23 mouse cellular contexts compared by ENCODE assay signal in genomic region chr17:79095624-79096023, GRCm38 (mm10). TPM values are rescaled to one million over a fixed set of nuclear protein-coding genes. Genes with fewer than 3 reads are reported as not detected.
DNase-seq lines count a peak whose midpoint lies in the region; ATAC-seq lines count a peak whose summit lies in the region.
"Had no signal": no experiment of that assay in that cellular context is flagged by ENCODE, and none has a peak within 500 bp of the region (broad histone marks: within the 10 kb centered on the region; RNA-seq: fewer than 3 reads in every experiment).

No protein-coding gene starts in this region.

- ATAC-seq in megakaryocyte, adult 5-6 weeks (ENCODE audit: poor library complexity, severe bottlenecking) = peak; percentile 83
- ATAC-seq in neutrophil, adult 5-6 weeks (ENCODE audit: extremely low read depth, insufficient number of reproducible peaks, low FRiP score, poor library complexity, severe bottlenecking) = peak; percentile 26; the same call in 1 of the 2 replicates
- ATAC-seq: CD4-positive, CD25-positive, alpha-beta regulatory T cell, adult 4 months; forebrain, embryonic 13.5 days; intestine, embryonic 15.5 days; midbrain, embryonic 13.5 days had no signal

- DNase-seq in B cell, adult 2 months = peak; percentile 3 to 14
- peak; percentile 29 for DNase-seq in MEL-GATA-1-ER (ENCODE audit: extremely low read depth, low read depth)
- DNase-seq in adrenal gland, postnatal 36 days = no peak
- no peak for DNase-seq in cerebellum, postnatal 14 days
- DNase-seq in layer of hippocampus, adult 11-12 months (ENCODE audit: low spot score) = no peak
- DNase-seq: adrenal gland, adult 8-10 months; cerebellum, adult 2 months; cerebellum, postnatal 36 days; heart, postnatal 4 days; kidney, adult 9 months; kidney, postnatal 25 days; liver, embryonic 13.5 days; lung, embryonic 14.5 days; lung, postnatal 4 days; right cerebral cortex, postnatal 25 days; thymus, adult 18-20 months; thymus, postnatal 36 days had no signal

RNA-seq across cellular contexts. Expression of gene Qpct, which starts 43.9 kb away (rescaled TPM):
- total RNA-seq in megakaryocyte, adult 5-6 weeks (2015) = 21.0 and 23.9 TPM in 2 replicates
- 20.0 and 21.0 TPM in 2 replicates for total RNA-seq in megakaryocyte, adult 5-6 weeks (2017)
- total RNA-seq in neutrophil, adult 5-6 weeks (2017) = 0.74 and 1.9 TPM in 2 replicates
- 1 to 10 TPM; 8.1 to 8.2 TPM for total RNA-seq in adrenal gland, postnatal 36 days (2021)

Comparison
In these comparisons a context has a peak if more than half of its experiments do, and no peak if none do; other contexts are left out.
1. DNase-seq: peak in B cell, adult 2 months (2 of 2) and MEL-GATA-1-ER (single experiment); none in adrenal gland, postnatal 36 days (0 of 2), cerebellum, postnatal 14 days (0 of 2) and layer of hippocampus, adult 11-12 months (single experiment).